Mouse (Mus musculus): ENCODE results near the gene Nupl1. TPM values are rescaled to one million over a fixed set of nuclear protein-coding genes. Genes with fewer than 3 reads are reported as not detected.
A peak's percentile ranks its signal among the peaks of the same experiment; 100 is the strongest.

The Nupl1 gene
- total and polyA plus RNA-seq, 3 experiments = not detected

GRCm38 (mm10) chr14:60256356-60256755 lies 5.1 kb upstream of the Nupl1 start:
- no peak for TF ChIP-seq POLR2AphosphoS2 (IDR thresholded peaks at IDR 0.05; ENCODE audit: low read length)
- TF ChIP-seq ZKSCAN1 (IDR thresholded peaks at IDR 0.05; ENCODE audit: low read depth, low read length) = no peak
- TF ChIP-seq MAZ (IDR thresholded peaks at IDR 0.05; ENCODE audit: low read depth, low read length) = no peak
- no peak for TF ChIP-seq ELF1 (IDR thresholded peaks at IDR 0.05; ENCODE audit: low read depth, low read length)
- TF ChIP-seq BHLHE40 (IDR thresholded peaks at IDR 0.05; ENCODE audit: borderline replicate concordance, low read depth, low read length) = no peak
- peak; percentile 37 for DNase-seq (ENCODE audit: low read depth, low spot score)
- H3K36me3 ChIP-seq (ENCODE audit: control insufficient read depth in 1 of 2, insufficient read depth in 2 of 2, low read length in 2 of 2) = peaks cover 0 to 28% of the 10 kb centered on the region in 2 experiments; a peak in 2 of 4 replicates
- no peak overlapping the region for H3K27ac ChIP-seq (ENCODE audit: control insufficient read depth, low read depth, low read length)
- H3K4me1 ChIP-seq (ENCODE audit: control insufficient read depth in 1 of 2, insufficient read depth in 2 of 2, low read length in 2 of 2) = peaks cover 29 to 34% of the 10 kb centered on the region in 2 experiments
- H3K9me3 ChIP-seq (replicated peaks; ENCODE audit: insufficient read depth, low read length) = no peaks in the 10 kb centered on the region
- H3K27me3 ChIP-seq (ENCODE audit: control insufficient read depth in 1 of 2, insufficient read depth in 2 of 2, low read length in 2 of 2) = no peaks in the 10 kb centered on the region
- no peak overlapping the region for H3K9ac ChIP-seq (ENCODE audit: control insufficient read depth, low read depth, low read length, poor library complexity, severe bottlenecking)
- peaks cover 11% of the 10 kb centered on the region for H3K79me2 ChIP-seq (ENCODE audit: control insufficient read depth, insufficient read depth, low read length, poor library complexity)
- no peak overlapping the region for H3K4me3 ChIP-seq (ENCODE audit: control insufficient read depth in 1 of 2, insufficient read depth in 1 of 2, low read depth in 2 of 2, low read length in 2 of 2)

GRCm38 (mm10) chr14:60254774-60255173 lies 3.5 kb upstream of the Nupl1 start:
- Histone ChIP-seq H3K27ac (ENCODE audit: control insufficient read depth, low read depth, low read length) (peak overlapping the region; percentile 91), H3K27me3 (ENCODE audit: control insufficient read depth in 1 of 2, insufficient read depth in 2 of 2, low read length in 2 of 2) (no peaks in the 10 kb centered on the region), H3K9ac (ENCODE audit: control insufficient read depth, low read depth, low read length, poor library complexity, severe bottlenecking) (peak overlapping the region; percentile 68), H3K79me2 (ENCODE audit: control insufficient read depth, insufficient read depth, low read length, poor library complexity) (peaks cover 25% of the 10 kb centered on the region), H3K4me1 (ENCODE audit: control insufficient read depth in 1 of 2, insufficient read depth in 2 of 2, low read length in 2 of 2) (peaks cover 29 to 35% of the 10 kb centered on the region in 2 experiments), H3K9me3 (replicated peaks; ENCODE audit: insufficient read depth, low read length) (no peaks in the 10 kb centered on the region), H3K36me3 (ENCODE audit: control insufficient read depth in 1 of 2, insufficient read depth in 2 of 2, low read length in 2 of 2) (peaks cover 0 to 29% of the 10 kb centered on the region in 2 experiments; a peak in 2 of 4 replicates), H3K4me3 (ENCODE audit: control insufficient read depth in 1 of 2, insufficient read depth in 1 of 2, low read depth in 2 of 2, low read length in 2 of 2) (peak overlapping the region; percentile 37 to 51; a peak in 3 of 4 replicates)
- DNase-seq (ENCODE audit: low read depth, low spot score) = peak; percentile 68
- TF ChIP-seq ZMIZ1 (IDR thresholded peaks at IDR 0.05; ENCODE audit: low read depth, low read length) (no peak), HCFC1 (IDR thresholded peaks at IDR 0.05; ENCODE audit: low read depth, low read length) (peak; percentile 50; the same call in 1 of the 2 replicates), ZKSCAN1 (IDR thresholded peaks at IDR 0.05; ENCODE audit: low read depth, low read length) (no peak), GATA1 (IDR thresholded peaks at IDR 0.05; ENCODE audit: low read depth, low read length) (peak; percentile 90), MEF2A (IDR thresholded peaks at IDR 0.05; ENCODE audit: extremely low read depth, insufficient replicate concordance, low read depth, low read length, poor library complexity, severe bottlenecking) (no peak), TAL1 (IDR thresholded peaks at IDR 0.05; ENCODE audit: low read length) (no peak), BHLHE40 (IDR thresholded peaks at IDR 0.05; ENCODE audit: borderline replicate concordance, low read depth, low read length) (peak; percentile 57; the same call in 1 of the 2 replicates), SMC3 (IDR thresholded peaks at IDR 0.05; ENCODE audit: low read depth, low read length) (no peak), EP300 (IDR thresholded peaks at IDR 0.05; ENCODE audit: low read depth in 1 of 2, low read length in 2 of 2) (peak; percentile 77 to 87), MYC (IDR thresholded peaks at IDR 0.05; ENCODE audit: low read depth, low read length) (no peak), JUND (IDR thresholded peaks at IDR 0.05; ENCODE audit: low read depth, low read length) (no peak), POLR2A (IDR thresholded peaks at IDR 0.05; ENCODE audit: control insufficient read depth in 1 of 2, insufficient read depth in 1 of 2, low read depth in 1 of 2, low read length in 2 of 2, poor library complexity in 1 of 2) (no peak; a peak in 1 of 4 replicates), TCF12 (IDR thresholded peaks at IDR 0.05; ENCODE audit: low read depth, low read length) (peak; percentile 43), RCOR1 (IDR thresholded peaks at IDR 0.05; ENCODE audit: low read depth, low read length) (peak; percentile 48; the same call in 1 of the 2 replicates), ETS1 (IDR thresholded peaks at IDR 0.05; ENCODE audit: low read depth, low read length) (peak; percentile 96), MXI1 (IDR thresholded peaks at IDR 0.05; ENCODE audit: low read depth, low read length) (peak; percentile 39; the same call in 1 of the 2 replicates), CTCF (IDR thresholded peaks at IDR 0.05 in 2 of 3, conservative IDR thresholded peaks at IDR 0.05 in 1 of 3; ENCODE audit: control insufficient read depth in 1 of 3, insufficient read depth in 1 of 3, low read depth in 2 of 3, low read length in 3 of 3, poor library complexity in 1 of 3, severe bottlenecking in 1 of 3) (no peak), POLR2AphosphoS2 (IDR thresholded peaks at IDR 0.05; ENCODE audit: low read length) (no peak), SIN3A (IDR thresholded peaks at IDR 0.05; ENCODE audit: low read length) (peak; percentile 87), ZNF384 (IDR thresholded peaks at IDR 0.05; ENCODE audit: low read depth, low read length) (no peak), USF2 (IDR thresholded peaks at IDR 0.05; ENCODE audit: borderline replicate concordance in 1 of 2, insufficient read depth in 1 of 2, low read depth in 1 of 2, low read length in 2 of 2) (no peak), USF1 (IDR thresholded peaks at IDR 0.05; ENCODE audit: low read depth, low read length) (peak; percentile 72), MAZ (IDR thresholded peaks at IDR 0.05; ENCODE audit: low read depth, low read length) (no peak), GABPA (IDR thresholded peaks at IDR 0.05; ENCODE audit: low read depth, low read length) (no peak)
